Mouse (Mus musculus) C2C12 (cell line): Measurements from ENCODE around the gene Mpv17.

Source experiments
- CEBPB ChIP-seq: IDR thresholded peaks from one replicate; pipeline ENCODE4 v1.6.1; 2011; ENCODE audit warnings: low read depth, mild to moderate bottlenecking, control low read depth, moderate library complexity
- CTCF ChIP-seq: IDR thresholded peaks from one replicate; pipeline ENCODE4 v1.5.1; 2011; ENCODE audit not compliant: control insufficient read depth, insufficient read depth, insufficient read length
- FOSL1 ChIP-seq: IDR thresholded peaks from one replicate; pipeline ENCODE4 v1.8.0; 2011; ENCODE audit warnings: mild to moderate bottlenecking, low read length; ENCODE audit not compliant: poor library complexity, insufficient read depth, severe bottlenecking
- MAX ChIP-seq: IDR thresholded peaks from one replicate; pipeline ENCODE4 v1.6.1; 2011; ENCODE audit warnings: mild to moderate bottlenecking, control low read depth
- MYOD1 ChIP-seq: IDR thresholded peaks from one replicate; pipeline ENCODE4 v1.6.1; 2011; ENCODE audit warnings: low read depth; ENCODE audit not compliant: control insufficient read depth, insufficient read length
- MYOG ChIP-seq: IDR thresholded peaks from one replicate; pipeline ENCODE4 v1.6.1; 2011; ENCODE audit not compliant: control insufficient read depth, insufficient read length; ENCODE audit errors: extremely low read depth
- USF1 ChIP-seq: IDR thresholded peaks from one replicate; pipeline ENCODE4 v1.6.1; 2011; ENCODE audit warnings: low read depth, mild to moderate bottlenecking, control low read depth, moderate library complexity

DNA sequence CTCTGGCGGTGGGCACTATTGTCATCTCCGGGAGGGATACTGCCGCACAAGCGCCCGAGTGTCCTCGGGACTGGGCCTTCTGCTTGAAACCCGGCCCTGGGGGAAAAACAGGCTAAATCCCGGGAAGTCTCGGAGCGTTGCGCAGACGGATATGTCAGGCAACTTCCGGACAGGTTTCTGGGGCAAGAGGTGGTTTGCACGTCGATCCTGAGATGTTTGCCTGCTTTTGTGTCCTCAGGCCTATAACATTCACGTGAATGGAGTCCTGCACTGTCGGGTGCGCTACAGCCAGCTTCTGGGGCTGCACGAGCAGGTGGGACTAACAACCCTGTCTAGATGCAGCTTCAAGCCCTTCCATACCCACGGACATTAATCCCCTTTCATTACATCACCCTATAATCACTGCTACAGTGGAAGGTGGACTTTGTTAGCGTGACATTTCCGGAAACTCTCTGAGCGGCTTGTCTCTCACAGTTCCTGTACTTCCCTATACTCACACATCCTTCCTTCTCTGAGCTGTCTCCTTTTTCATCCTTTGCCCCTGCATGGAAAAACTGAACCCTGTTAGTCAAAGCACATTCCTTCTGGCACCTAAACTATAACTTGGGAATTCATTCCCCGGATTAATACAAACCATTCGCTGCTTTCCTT is 39.7 kb upstream of the Mpv17 start:
- TF ChIP-seq CTCF: no peak
- TF ChIP-seq MYOD1: no peak
- TF ChIP-seq USF1: no peak
- no peak for TF ChIP-seq CEBPB
- TF ChIP-seq MYOG: no peak
- TF ChIP-seq MAX: no peak
- no peak for TF ChIP-seq FOSL1
